Mouse (Mus musculus): ENCODE measurements around the gene Sycn.
A peak's percentile ranks its signal among the peaks of the same experiment; 100 is the strongest.

Gene Sycn

DNA sequence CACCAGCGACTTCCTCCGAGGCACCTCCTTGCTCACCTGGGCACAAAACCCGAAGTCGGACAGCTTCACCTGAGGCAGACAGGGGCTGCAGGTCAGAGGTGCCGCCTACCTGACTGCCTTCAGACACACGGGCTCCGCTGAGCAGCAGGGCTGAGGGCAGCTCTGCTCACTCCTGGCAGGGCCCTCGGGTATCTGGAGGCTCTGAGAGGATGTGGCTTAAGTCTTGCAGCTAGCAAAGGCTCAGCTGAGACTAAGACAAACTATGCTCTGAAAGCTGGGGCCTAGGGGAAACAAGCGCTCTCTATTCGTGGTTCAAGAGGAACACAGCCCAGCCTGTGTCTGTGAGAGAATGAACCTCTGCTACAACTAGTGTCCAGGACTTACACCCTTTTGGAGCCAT, 20.2 kb downstream of the Sycn start:
- DNase-seq: no peak

DNA sequence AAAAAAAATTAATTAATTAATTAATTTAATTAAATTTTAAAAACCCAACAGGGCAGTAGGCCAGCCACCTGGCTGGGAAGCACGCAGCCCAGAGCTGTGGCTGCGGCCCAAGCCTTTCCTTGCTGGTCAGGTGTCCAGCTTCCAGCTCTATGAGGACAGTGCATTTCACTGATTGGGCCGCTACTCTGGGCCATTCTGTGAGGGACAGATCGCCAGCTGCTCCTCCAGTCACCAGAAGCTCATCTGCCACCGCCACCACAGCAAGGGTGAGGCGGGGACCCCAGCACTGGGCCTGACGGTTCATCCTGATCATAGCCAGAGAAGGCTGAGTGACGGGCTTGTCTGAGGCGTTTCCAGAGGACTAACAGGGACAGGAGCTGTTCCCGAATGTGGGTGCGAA, 21.3 kb downstream of the Sycn start:
- DNase-seq: peak; percentile 35 to 53

- peak; percentile 63 to 68 for DNase-seq
Observed at GRCm38 (mm10) chr7:28562371-28562770, 21.7 kb downstream of the Sycn start.

- DNase-seq: peak; percentile 41 to 48
Observed at GRCm38 (mm10) chr7:28562951-28563350, 22.3 kb downstream of the Sycn start.

GRCm38 (mm10) chr7:28565407-28565806, 24.7 kb downstream of the Sycn start:
- DNase-seq: no peak

DNA sequence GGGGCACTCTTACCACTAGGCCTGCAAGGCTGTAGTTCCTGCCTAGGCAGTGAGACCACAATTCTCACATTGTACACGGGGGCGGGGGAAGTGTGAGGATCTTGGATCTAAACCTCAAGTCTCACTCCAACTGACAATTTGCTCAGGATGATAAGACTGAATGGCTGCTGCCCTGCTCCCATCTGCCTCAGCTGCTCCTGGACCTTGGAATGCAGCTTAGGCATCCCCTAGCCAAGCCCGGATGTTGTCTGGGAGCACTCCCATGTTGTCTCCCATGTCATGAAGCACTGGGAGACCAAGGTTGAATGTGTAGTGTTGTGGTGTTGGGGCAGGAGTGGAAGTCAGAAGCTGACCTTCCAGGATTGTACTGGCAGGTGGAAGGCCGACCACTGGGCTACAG, 26.9 kb downstream of the Sycn start:
- no peak for DNase-seq

DNA sequence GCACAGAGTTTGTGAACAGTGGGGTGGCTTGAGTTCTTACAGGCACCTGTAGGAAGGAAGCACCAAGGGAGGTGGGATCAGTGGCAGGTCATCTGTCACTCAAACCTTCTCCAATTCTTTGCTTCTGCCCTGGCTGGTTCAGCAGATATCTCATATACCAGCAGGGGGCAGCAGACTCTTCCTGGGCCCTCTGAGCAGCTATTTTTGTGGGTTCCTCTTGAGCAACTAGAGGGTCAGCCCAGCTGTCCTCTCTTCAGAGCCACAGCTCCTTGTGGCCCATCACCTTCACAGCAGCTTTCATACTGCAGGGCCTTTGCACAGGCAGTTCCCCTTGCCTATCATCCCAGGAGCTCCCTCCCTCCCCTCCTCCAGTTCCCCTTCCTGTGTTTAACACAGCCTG, 27.6 kb downstream of the Sycn start:
- peak; percentile 65 to 72 for DNase-seq

DNA sequence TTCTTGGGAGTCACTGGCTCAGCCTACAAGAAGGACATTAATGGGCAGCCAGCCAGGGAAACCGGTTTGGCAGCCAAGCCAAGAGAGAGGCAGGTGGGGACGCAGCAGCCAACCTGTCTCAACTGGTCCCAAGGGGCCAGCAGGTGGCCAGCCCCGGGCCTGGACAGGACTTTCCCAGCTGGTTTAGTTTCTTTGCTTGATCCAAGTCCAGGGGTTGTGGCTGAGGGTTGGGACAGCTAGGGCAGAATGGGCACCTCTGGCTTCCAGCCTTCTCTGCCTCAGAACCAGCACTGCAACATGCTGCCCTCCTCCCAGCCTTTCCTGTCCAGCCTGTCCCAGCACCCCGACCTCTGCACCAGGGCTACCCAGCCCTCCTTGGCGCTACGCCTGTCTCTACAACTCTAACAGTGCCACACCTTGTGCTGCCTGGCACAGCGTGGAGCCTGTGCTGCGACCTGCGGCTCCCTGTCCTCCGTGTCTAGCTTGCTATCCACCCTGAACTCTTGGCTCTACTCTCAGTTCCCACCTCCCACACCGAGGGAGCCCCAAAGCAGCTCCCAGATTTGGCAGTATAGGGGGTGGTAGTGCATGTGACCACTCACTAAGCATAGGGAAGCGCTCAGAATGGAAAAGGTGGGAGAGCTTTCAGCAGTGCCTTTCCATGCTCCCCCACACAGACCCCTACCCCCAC, 29.8 kb downstream of the Sycn start:
- peak; percentile 67 to 71 for DNase-seq

GRCm38 (mm10) chr7:28570982-28571682, 30.4 kb downstream of the Sycn start:
- no peak for DNase-seq

- DNase-seq: no peak
Observed at GRCm38 (mm10) chr7:28572689-28573088, 32.0 kb downstream of the Sycn start.

GRCm38 (mm10) chr7:28573236-28573635, 32.6 kb downstream of the Sycn start:
- DNase-seq: no peak

GRCm38 (mm10) chr7:28575597-28575996, 34.9 kb downstream of the Sycn start:
- no peak for DNase-seq

DNA sequence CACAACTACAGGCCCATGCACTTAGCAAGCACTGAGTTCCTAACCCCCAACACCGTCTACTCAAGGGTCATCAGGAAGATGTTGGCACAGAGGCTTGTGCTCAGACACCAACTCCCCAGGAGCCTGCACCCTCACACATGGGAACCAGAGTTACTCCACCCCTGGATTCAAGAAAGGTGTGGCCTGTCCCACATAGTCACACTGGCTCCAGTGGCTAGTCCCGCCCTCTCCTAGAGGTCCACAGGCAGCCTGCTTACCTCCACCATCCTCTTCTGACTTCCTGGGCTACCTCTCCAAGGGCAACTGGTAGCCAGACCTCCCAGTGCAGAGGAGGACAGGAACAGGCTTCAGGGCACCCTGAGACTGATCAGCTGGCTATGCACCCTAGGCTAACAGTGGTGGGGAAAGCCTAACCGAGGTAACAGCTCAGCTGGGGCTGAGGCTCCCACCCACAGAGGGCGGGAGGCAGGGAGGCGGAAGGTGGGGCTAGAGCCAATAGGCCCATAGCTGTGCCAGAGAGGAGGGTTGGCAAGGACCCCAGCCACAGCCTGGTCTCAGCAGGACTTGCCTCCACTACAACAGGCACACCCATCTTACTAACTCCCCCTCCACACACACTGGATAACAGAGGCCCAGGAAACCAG, 35.7 kb downstream of the Sycn start:
- peak in 1 of 2 experiments; percentile 48 for DNase-seq

GRCm38 (mm10) chr7:28577826-28578542, 37.3 kb downstream of the Sycn start:
- DNase-seq: no peak

- no peak for DNase-seq
Observed at GRCm38 (mm10) chr7:28578543-28579053, 37.9 kb downstream of the Sycn start.

DNA sequence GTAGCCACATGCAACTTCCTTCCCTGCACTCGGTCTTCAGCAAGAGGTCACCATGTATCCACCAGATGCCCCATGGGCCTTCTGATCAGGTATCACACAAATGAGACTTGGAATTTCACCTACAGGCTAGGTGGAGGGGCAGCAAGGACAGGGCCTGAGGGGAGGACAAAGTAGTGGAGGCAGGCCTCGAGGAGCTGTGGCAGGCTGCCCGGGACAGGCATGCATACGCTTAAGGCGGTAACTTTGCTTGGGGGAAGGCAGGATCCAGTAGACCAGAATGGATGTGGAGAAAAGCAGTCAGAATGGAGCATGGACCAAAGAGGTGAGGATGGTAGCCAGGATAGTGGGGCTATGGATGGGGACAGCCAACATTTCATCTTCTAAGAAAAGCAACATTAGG, 39.1 kb downstream of the Sycn start:
- DNase-seq: no peak

DNA sequence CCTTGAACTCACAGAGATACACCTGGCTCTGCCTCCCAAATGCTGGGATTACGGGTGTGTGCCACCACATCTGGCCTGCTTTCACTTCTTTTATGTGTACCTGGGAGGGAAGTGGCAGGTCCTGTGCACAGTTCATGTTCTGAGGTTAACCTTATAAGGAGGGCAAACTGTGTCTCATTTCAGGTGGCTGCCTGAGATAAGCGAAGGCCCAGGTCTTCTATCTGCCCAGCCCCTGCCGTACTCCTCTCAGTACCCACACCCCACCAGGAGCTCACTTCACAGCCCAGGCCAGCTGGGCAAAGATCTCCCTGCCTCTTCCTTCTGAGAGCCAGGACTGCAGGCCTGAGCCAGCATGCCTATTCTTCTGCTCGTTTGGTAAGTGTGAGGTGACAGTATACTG, 41.0 kb downstream of the Sycn start:
- no peak for DNase-seq

DNA sequence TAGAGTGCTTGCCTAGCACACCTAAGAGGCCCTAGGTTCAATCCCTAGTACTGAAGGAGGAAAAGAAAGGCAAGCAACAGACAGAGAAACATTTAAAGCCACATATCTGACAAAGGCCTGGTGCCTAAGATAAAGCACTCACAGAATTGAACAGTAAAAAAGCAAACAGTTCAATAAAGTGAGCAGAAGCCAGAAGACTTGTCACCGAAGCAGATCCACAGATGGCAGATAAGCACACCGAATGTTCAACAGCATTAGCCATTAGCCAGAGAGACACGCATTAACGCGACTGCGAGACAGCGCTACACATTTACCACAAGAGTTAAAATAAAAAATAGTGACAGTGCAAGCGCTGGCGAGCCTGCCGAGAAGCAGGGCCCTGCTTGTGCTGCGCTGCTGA, 42.2 kb downstream of the Sycn start:
- no peak for DNase-seq

DNA sequence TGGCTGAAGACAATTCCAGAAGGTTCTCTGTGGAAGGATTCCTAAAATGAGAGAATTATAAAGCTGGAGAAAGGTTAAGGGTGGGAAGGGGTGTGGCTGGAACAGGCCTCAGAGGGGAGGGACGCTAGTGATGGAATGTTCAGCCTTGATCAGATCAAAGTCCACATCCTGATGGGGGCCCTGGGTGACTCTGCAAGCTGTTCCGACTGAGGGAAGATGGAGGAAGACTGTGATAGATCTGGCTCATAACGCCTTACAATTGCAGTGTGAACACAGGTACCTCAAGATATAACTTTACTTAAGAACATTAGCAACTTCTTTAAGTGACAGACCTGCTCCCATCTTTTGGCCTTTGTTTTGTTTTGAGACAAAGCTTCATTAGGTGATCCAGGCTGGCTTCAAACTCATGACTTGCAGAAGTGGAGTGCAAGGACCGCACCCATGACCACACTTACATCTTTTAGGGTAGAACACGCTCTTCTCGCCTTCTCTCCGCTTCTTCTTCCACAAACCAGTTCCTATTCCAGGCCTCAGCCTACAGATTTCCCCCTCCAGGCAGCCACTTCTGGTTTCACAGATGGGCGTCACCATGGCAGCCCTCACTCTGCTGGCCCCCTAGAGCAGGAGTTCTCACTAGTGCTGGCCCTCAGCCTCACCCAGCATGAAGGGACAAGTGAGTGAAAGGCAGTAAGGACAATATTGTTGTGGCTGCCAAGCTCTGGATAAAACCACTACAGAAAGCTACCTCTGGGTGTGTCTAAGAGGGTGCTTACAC, 43.1 kb downstream of the Sycn start:
- DNase-seq: no peak

- no peak for DNase-seq
Observed at GRCm38 (mm10) chr7:28584468-28584867, 43.8 kb downstream of the Sycn start.

GRCm38 (mm10) chr7:28585001-28585400, 44.3 kb downstream of the Sycn start:
- no peak for DNase-seq

GRCm38 (mm10) chr7:28586663-28587411, 46.2 kb downstream of the Sycn start:
- no peak for DNase-seq

Measured in cerebellum, postnatal 36 days (tissue).